In the genomic region with DNA sequence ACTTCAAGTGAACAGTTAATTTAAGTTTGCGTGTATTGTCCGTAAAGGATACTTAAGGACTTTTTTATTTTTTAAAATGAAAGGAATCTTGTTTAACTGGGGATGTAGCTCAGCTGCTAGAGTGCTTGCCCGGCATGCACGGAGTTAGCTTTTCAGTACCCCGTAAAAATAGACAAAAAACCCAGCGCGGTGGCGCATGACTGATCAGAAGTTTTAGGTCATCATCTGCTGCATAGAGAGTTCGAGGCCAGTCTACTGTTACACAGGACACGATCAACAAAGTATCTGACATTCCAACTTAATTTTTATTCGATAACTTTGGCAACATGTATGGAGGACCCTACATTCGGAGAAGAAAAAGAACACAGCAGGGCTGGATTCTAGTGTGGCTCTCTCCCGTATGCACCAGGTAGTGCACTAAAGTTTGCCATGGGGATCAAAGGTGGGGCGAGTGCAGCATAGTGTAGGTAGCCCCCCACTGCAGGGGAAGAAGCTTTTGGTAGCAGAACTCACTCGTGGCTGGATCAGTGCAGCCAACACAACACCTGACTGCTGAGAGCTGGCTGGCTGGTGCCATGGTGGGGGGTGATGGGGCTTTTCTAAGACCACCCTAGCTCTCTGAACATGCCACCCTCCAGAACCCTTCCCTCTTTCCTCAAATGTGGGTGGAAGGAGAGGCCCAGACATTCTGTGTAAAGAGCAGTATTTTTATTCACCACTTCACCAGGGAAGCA, we compare ENCODE assay signal across 8 mouse cellular contexts. TPM values are rescaled to one million over a fixed set of nuclear protein-coding genes. Genes with fewer than 3 reads are reported as not detected.
DNase-seq lines count a peak whose midpoint lies in the region; ATAC-seq and TF ChIP-seq lines count a peak whose summit lies in the region.

No protein-coding gene starts in this region.

- intact Hi-C loops in left cerebral cortex, postnatal 25 days (cut with DNase I), result no loop called here

- H3K9me3 ChIP-seq in forebrain, embryonic 12.5 days, result no peaks in the 10 kb centered on the region
- H3K9me3 ChIP-seq in neural tube, embryonic 14.5 days (ENCODE audit: control insufficient read depth, low read length), result no peaks in the 10 kb centered on the region

- H3K9ac ChIP-seq in forebrain, embryonic 12.5 days, result peak overlapping the region; percentile 68
- peak overlapping the region; percentile 75 for H3K9ac ChIP-seq in neural tube, embryonic 14.5 days (replicated peaks; ENCODE audit: low read depth, low read length)

- H3K36me3 ChIP-seq in thymus, adult 2 months (ENCODE audit: control insufficient read depth, insufficient read depth, low read length), result no peaks in the 10 kb centered on the region
- H3K36me3 ChIP-seq in forebrain, embryonic 12.5 days (replicated peaks), result peaks cover 25% of the 10 kb centered on the region
- peaks cover 14% of the 10 kb centered on the region for H3K36me3 ChIP-seq in neural tube, embryonic 14.5 days (ENCODE audit: control insufficient read depth, insufficient read depth, low read length)

- H3K27ac ChIP-seq in thymus, adult 2 months (ENCODE audit: control insufficient read depth, insufficient read depth, low read length), result peak overlapping the region; percentile 79
- H3K27ac ChIP-seq in forebrain, embryonic 12.5 days, result peak overlapping the region; percentile 79
- H3K27ac ChIP-seq in neural tube, embryonic 14.5 days (ENCODE audit: low read depth, low read length), result peak overlapping the region; percentile 71; the same call in 1 of the 2 replicates

- H3K27me3 ChIP-seq in thymus, adult 2 months (ENCODE audit: control insufficient read depth, insufficient read depth, low read length), result no peaks in the 10 kb centered on the region; the same call in 1 of the 2 replicates
- no peaks in the 10 kb centered on the region for H3K27me3 ChIP-seq in forebrain, embryonic 12.5 days
- no peaks in the 10 kb centered on the region for H3K27me3 ChIP-seq in neural tube, embryonic 14.5 days (ENCODE audit: control insufficient read depth, insufficient read depth, low read length)

- H3K4me2 ChIP-seq in forebrain, embryonic 12.5 days, result peak overlapping the region; percentile 79
- H3K4me2 ChIP-seq in neural tube, embryonic 14.5 days (ENCODE audit: low read depth, low read length), result peak overlapping the region; percentile 93

- no peak for DNase-seq in thymus, adult 2 months
- no peak for DNase-seq in thymus, adult 18-20 months
- DNase-seq in kidney, postnatal 4 days, result peak; percentile 40 to 58
- no peak for DNase-seq in layer of hippocampus, adult 18-20 months (ENCODE audit: low spot score in 2 of 2)
- no peak for DNase-seq in left cerebral cortex, postnatal 25 days (ENCODE audit: low spot score in 2 of 2)
- DNase-seq in Muller cell, postnatal 12 days (ENCODE audit: inconsistent ontology term), result no peak

- 23% methylated on average over 15 of the region's 15 CpGs for WGBS in thymus, adult 2 months
- WGBS in forebrain, embryonic 12.5 days, result 36% methylated on average over 15 of the region's 15 CpGs
- 31% methylated on average over 15 of the region's 15 CpGs for WGBS in neural tube, embryonic 14.5 days

- ATAC-seq in forebrain, embryonic 12.5 days (ENCODE audit: low FRiP score), result peak; percentile 30
- peak; percentile 18; the same call in 1 of the 2 replicates for ATAC-seq in neural tube, embryonic 14.5 days (ENCODE audit: low read depth)

- no peak for TF ChIP-seq POLR2A in thymus, adult 2 months (IDR thresholded peaks at IDR 0.05; ENCODE audit: control insufficient read depth, extremely low read depth, insufficient read depth, low read length, poor library complexity)

- peaks cover 22% of the 10 kb centered on the region for H3K4me1 ChIP-seq in thymus, adult 2 months (replicated peaks; ENCODE audit: control insufficient read depth, insufficient read depth, low read length)
- H3K4me1 ChIP-seq in forebrain, embryonic 12.5 days, result peaks cover 29% of the 10 kb centered on the region
- H3K4me1 ChIP-seq in neural tube, embryonic 14.5 days (ENCODE audit: control insufficient read depth, insufficient read depth, low read length), result peaks cover 25% of the 10 kb centered on the region

- TF ChIP-seq CTCF in thymus, adult 2 months (IDR thresholded peaks at IDR 0.05; ENCODE audit: borderline replicate concordance, control insufficient read depth, extremely low read depth, insufficient read depth, low read length, poor library complexity), result no peak

- H3K4me3 ChIP-seq in thymus, adult 2 months (ENCODE audit: control insufficient read depth, insufficient read depth, low read length), result peak overlapping the region; percentile 20; the same call in 1 of the 2 replicates
- peak overlapping the region; percentile 80 for H3K4me3 ChIP-seq in forebrain, embryonic 12.5 days (replicated peaks)
- H3K4me3 ChIP-seq in neural tube, embryonic 14.5 days (ENCODE audit: low read depth, low read length), result peak overlapping the region; percentile 66

RNA-seq across cellular contexts. Expression of gene Wdr73, which starts 0.6 kb away (rescaled TPM):
- polyA plus RNA-seq in thymus, adult 2 months (2012; rRNA removed), result 27.2 and 31.3 TPM in 2 replicates
- polyA plus RNA-seq in forebrain, embryonic 12.5 days (2016; fragmentation: Nextera tagmentation; extraction: Ambion mirVana), result 40.6 and 46.5 TPM in 2 replicates
- 31.4 and 32.1 TPM in 2 replicates for polyA plus RNA-seq in neural tube, embryonic 14.5 days (2014; fragmentation: Nextera tagmentation; extraction: Ambion mirVana)
- total RNA-seq in layer of hippocampus, adult 18-20 months (2021), result 10 to 100 TPM; 27.2 to 31.5 TPM
- 10 to 100 TPM; 25.3 to 25.4 TPM for total RNA-seq in left cerebral cortex, postnatal 25 days (2021)

RNA-seq across cellular contexts. Expression of gene Nmb, which starts 3.2 kb away (rescaled TPM):
- 20.1 and 24.5 TPM in 2 replicates for polyA plus RNA-seq in thymus, adult 2 months (2012; rRNA removed)
- polyA plus RNA-seq in forebrain, embryonic 12.5 days (2016; fragmentation: Nextera tagmentation; extraction: Ambion mirVana), result 7.8 and 8.6 TPM in 2 replicates
- 4.9 and 6.3 TPM in 2 replicates for polyA plus RNA-seq in neural tube, embryonic 14.5 days (2014; fragmentation: Nextera tagmentation; extraction: Ambion mirVana)
- total RNA-seq in layer of hippocampus, adult 18-20 months (2021), result 10 to 100 TPM in 1 of 2 experiments, 1 to 10 TPM in 1; 10.0 to 10.6 TPM
- 1 to 10 TPM; 5.8 to 6.8 TPM for total RNA-seq in left cerebral cortex, postnatal 25 days (2021)

RNA-seq across cellular contexts. Expression of gene Zscan2, which starts 41.0 kb away (rescaled TPM):
- polyA plus RNA-seq in thymus, adult 2 months (2012; rRNA removed), result 25.5 and 26.2 TPM in 2 replicates
- 3.7 and 4.5 TPM in 2 replicates for polyA plus RNA-seq in forebrain, embryonic 12.5 days (2016; fragmentation: Nextera tagmentation; extraction: Ambion mirVana)
- polyA plus RNA-seq in neural tube, embryonic 14.5 days (2014; fragmentation: Nextera tagmentation; extraction: Ambion mirVana), result 4.5 and 4.9 TPM in 2 replicates
- total RNA-seq in layer of hippocampus, adult 18-20 months (2021), result 10 to 100 TPM; 14.7 to 16.3 TPM
- total RNA-seq in left cerebral cortex, postnatal 25 days (2021), result 10 to 100 TPM; 11.5 to 15.5 TPM

RNA-seq across cellular contexts. Expression of gene Sec11a, which starts 45.9 kb away (rescaled TPM):
- 92.1 and 107 TPM in 2 replicates for polyA plus RNA-seq in thymus, adult 2 months (2012; rRNA removed)
- 169 and 179 TPM in 2 replicates for polyA plus RNA-seq in forebrain, embryonic 12.5 days (2016; fragmentation: Nextera tagmentation; extraction: Ambion mirVana)
- polyA plus RNA-seq in neural tube, embryonic 14.5 days (2014; fragmentation: Nextera tagmentation; extraction: Ambion mirVana), result 128 and 155 TPM in 2 replicates
- total RNA-seq in layer of hippocampus, adult 18-20 months (2021), result 10 to 100 TPM; 46.0 to 51.3 TPM
- 10 to 100 TPM; 52.2 to 60.2 TPM for total RNA-seq in left cerebral cortex, postnatal 25 days (2021)

Comparison
In these comparisons a context has a peak if more than half of its experiments do, and no peak if none do; other contexts are left out.
1. DNase-seq: peak in kidney, postnatal 4 days (2 of 2); none in thymus, adult 2 months (single experiment), thymus, adult 18-20 months (0 of 2), layer of hippocampus, adult 18-20 months (0 of 2), left cerebral cortex, postnatal 25 days (0 of 2) and Muller cell, postnatal 12 days (single experiment).
2. H3K4me3 ChIP-seq: peak in every context shown above with its lines; median percentile 80 in forebrain, embryonic 12.5 days; 66 in neural tube, embryonic 14.5 days; 20 in thymus, adult 2 months.
3. Peak in every context shown above with its lines, with median percentiles within 50 percentile points of each other: H3K27ac ChIP-seq.